Mouse (Mus musculus): ENCODE results near the gene Fgfr1op.
"Not testable (repeated sequence)": the region's sequence is repeated elsewhere in the genome, so short reads cannot be mapped to it uniquely, and the experiment has no call there.

The Fgfr1op gene

GRCm38 (mm10) chr17:8171081-8171480 lies 5.8 kb downstream of the Fgfr1op start:
- DNase-seq: no peak

GRCm38 (mm10) chr17:8177090-8177489 lies 11.8 kb downstream of the Fgfr1op start:
- no peak for DNase-seq

GRCm38 (mm10) chr17:8183815-8184214 lies 18.5 kb downstream of the Fgfr1op start:
- DNase-seq: no peak

GRCm38 (mm10) chr17:8184217-8184616 lies 18.9 kb downstream of the Fgfr1op start:
- DNase-seq: no peak

GRCm38 (mm10) chr17:8193678-8194077 lies 28.4 kb downstream of the Fgfr1op start:
- DNase-seq: no peak

GRCm38 (mm10) chr17:8195685-8196376 lies 30.5 kb downstream of the Fgfr1op start:
- no peak for DNase-seq

- DNase-seq: no peak
These were observed 32.4 kb downstream of the Fgfr1op start for GRCm38 (mm10) chr17:8197652-8198051.

- no peak for DNase-seq
These were observed 34.0 kb downstream of the Fgfr1op start for GRCm38 (mm10) chr17:8199067-8199935.

- DNase-seq: no peak
These were observed 34.6 kb downstream of the Fgfr1op start for GRCm38 (mm10) chr17:8199936-8200330.

- DNase-seq: no peak
These were observed 38.2 kb downstream of the Fgfr1op start for GRCm38 (mm10) chr17:8203487-8203886.

GRCm38 (mm10) chr17:8205221-8205631 lies 39.9 kb downstream of the Fgfr1op start:
- DNase-seq: not testable (repeated sequence)

GRCm38 (mm10) chr17:8206691-8207090 lies 41.4 kb downstream of the Fgfr1op start:
- no peak for DNase-seq

- no peak for DNase-seq
These were observed 44.4 kb downstream of the Fgfr1op start for GRCm38 (mm10) chr17:8209696-8210095.

- DNase-seq: no peak
These were observed 44.9 kb downstream of the Fgfr1op start for GRCm38 (mm10) chr17:8210170-8210569.

GRCm38 (mm10) chr17:8210675-8211074 lies 45.4 kb downstream of the Fgfr1op start:
- no peak for DNase-seq

- DNase-seq: no peak
These were observed 46.1 kb downstream of the Fgfr1op start for GRCm38 (mm10) chr17:8211399-8211798.

- DNase-seq: no peak
These were observed 49.1 kb downstream of the Fgfr1op start for GRCm38 (mm10) chr17:8214369-8214768.

GRCm38 (mm10) chr17:8215016-8215745 lies 49.9 kb downstream of the Fgfr1op start:
- DNase-seq: no peak

GRCm38 (mm10) chr17:8223225-8223624 lies 57.9 kb downstream of the Fgfr1op start:
- DNase-seq: no peak

GRCm38 (mm10) chr17:8224072-8224471 lies 58.8 kb downstream of the Fgfr1op start:
- no peak for DNase-seq

- no peak for DNase-seq
These were observed 59.9 kb downstream of the Fgfr1op start for GRCm38 (mm10) chr17:8225166-8225565.

- no peak for DNase-seq
These were observed 60.4 kb downstream of the Fgfr1op start for GRCm38 (mm10) chr17:8225746-8226145.

GRCm38 (mm10) chr17:8228622-8229021 lies 63.3 kb downstream of the Fgfr1op start:
- no peak for DNase-seq

All from thymus, postnatal 14 days (tissue).